Mouse (Mus musculus) CH12.LX (cell line): ENCODE data around the gene Abr.

Experiments used
- CTCF ChIP-seq, 2 experiments: IDR thresholded peaks in 1 of 2; conservative IDR thresholded peaks in 1 of 2; 2 replicates each; pipeline ENCODE4 v1.5.1; 2011 to 2012; ENCODE audit warnings: low read depth in 2 of 2, low read length in 2 of 2, improper control_type of control experiment in 1 of 2, inconsistent platforms in 1 of 2, mild to moderate bottlenecking in 1 of 2, moderate library complexity in 1 of 2
- ZKSCAN1 ChIP-seq: IDR thresholded peaks from 2 replicates; pipeline ENCODE4 v1.6.1; 2012; ENCODE audit warnings: low read depth, inconsistent platforms, low read length, improper control_type of control experiment, borderline replicate concordance

DNA sequence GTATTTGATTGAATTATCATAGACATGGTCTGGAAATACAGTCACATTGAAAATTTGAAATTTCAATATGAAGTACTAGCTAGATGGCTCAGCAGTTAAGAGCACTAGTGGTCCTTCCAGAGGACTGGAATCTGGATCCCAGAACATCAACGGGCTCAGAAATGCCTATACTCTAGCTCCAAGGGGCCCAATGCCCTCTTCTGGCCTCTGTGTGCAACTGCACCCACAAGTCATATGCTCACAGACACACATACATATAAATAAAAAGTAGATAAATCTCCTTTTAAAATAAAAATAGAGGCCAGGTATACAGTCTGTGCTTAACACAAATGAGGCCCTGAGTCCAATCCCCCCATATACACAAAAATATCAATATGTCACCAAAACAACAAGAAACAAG lies 235.0 kb downstream of the Abr start:
- TF ChIP-seq ZKSCAN1 = no peak
- TF ChIP-seq CTCF (conservative IDR thresholded peaks at IDR 0.05 in 1 of 2, IDR thresholded peaks at IDR 0.05 in 1 of 2; ENCODE audit: low read depth in 2 of 2, low read length in 2 of 2) = peak; percentile 10 to 43; a peak in 3 of 4 replicates
